ENCODE assay signal across 34 mouse cellular contexts in genomic region chr6:134357570-134357969, GRCm38 (mm10). TPM values are rescaled to one million over a fixed set of nuclear protein-coding genes. Genes with fewer than 3 reads are reported as not detected.
"Had no signal": no experiment of that assay in that cellular context is flagged by ENCODE, and none has a peak within 500 bp of the region (broad histone marks: within the 10 kb centered on the region; RNA-seq: fewer than 3 reads in every experiment).

No protein-coding gene starts in this region.

- H3K9me3 ChIP-seq: heart, embryonic 10.5 days; heart, embryonic 12.5 days; hindbrain, embryonic 10.5 days; hindbrain, embryonic 12.5 days; intestine, embryonic 15.5 days; limb, embryonic 13.5 days; limb, embryonic 15.5 days had no signal

- DNase-seq: gastrocnemius, postnatal 14 days; gastrocnemius, postnatal 36 days; heart, adult 18-20 months; heart, postnatal 10 days; heart, postnatal 4 days; kidney, adult 18-20 months; kidney, adult 8-10 months; kidney, postnatal 10 days; kidney, postnatal 25 days; kidney, postnatal 4 days; layer of hippocampus, adult 9-11 months; layer of hippocampus, postnatal 36 days; left cerebral cortex, postnatal 4 days had no signal

- H3K36me3 ChIP-seq: heart, embryonic 10.5 days; heart, embryonic 12.5 days; hindbrain, embryonic 10.5 days; hindbrain, embryonic 12.5 days; intestine, embryonic 15.5 days; limb, embryonic 13.5 days; limb, embryonic 15.5 days had no signal

- H3K9ac ChIP-seq: heart, embryonic 12.5 days; hindbrain, embryonic 12.5 days; hindbrain, embryonic 14.5 days; intestine, embryonic 15.5 days; limb, embryonic 13.5 days; limb, embryonic 15.5 days; liver, embryonic 14.5 days had no signal

- ATAC-seq: hindbrain, embryonic 16.5 days; inflammation-experienced regulatory T-cells, adult 6 months; intestine, embryonic 15.5 days; intestine, postnatal 0 days had no signal

- H3K4me2 ChIP-seq: heart, embryonic 12.5 days; hindbrain, embryonic 12.5 days; hindbrain, embryonic 14.5 days; intestine, embryonic 15.5 days; limb, embryonic 13.5 days; limb, embryonic 15.5 days; liver, embryonic 11.5 days had no signal

- H3K27me3 ChIP-seq: heart, embryonic 12.5 days; hindbrain, embryonic 12.5 days; intestine, embryonic 15.5 days; limb, embryonic 13.5 days; limb, embryonic 15.5 days had no signal

- H3K4me1 ChIP-seq: heart, embryonic 10.5 days; heart, embryonic 12.5 days; hindbrain, embryonic 10.5 days; hindbrain, embryonic 12.5 days; intestine, embryonic 15.5 days; limb, embryonic 13.5 days; limb, embryonic 15.5 days had no signal

- H3K27ac ChIP-seq: heart, embryonic 10.5 days; hindbrain, embryonic 10.5 days; hindbrain, embryonic 12.5 days; hindbrain, embryonic 14.5 days; intestine, embryonic 15.5 days; layer of hippocampus, adult 2 months; limb, embryonic 13.5 days; limb, embryonic 15.5 days; liver, embryonic 14.5 days had no signal

- H3K4me3 ChIP-seq: heart, embryonic 10.5 days; heart, embryonic 12.5 days; hindbrain, embryonic 10.5 days; hindbrain, embryonic 12.5 days; intestine, embryonic 15.5 days; layer of hippocampus, adult 2 months; limb, embryonic 13.5 days; limb, embryonic 15.5 days had no signal

RNA-seq across cellular contexts. Expression of gene Bcl2l14, which starts 38.5 kb away (rescaled TPM):
- total RNA-seq: gastrocnemius, adult 18-20 months; gastrocnemius, adult 8-10 months; gastrocnemius, postnatal 14 days; gastrocnemius, postnatal 36 days; heart, adult 18-20 months; heart, adult 8-10 months; heart, postnatal 10 days; heart, postnatal 25 days; heart, postnatal 4 days; layer of hippocampus, adult 2 months; layer of hippocampus, postnatal 14 days; layer of hippocampus, postnatal 36 days; left cerebral cortex, adult 18-20 months; left cerebral cortex, postnatal 25 days; left cerebral cortex, postnatal 4 days had no signal
